Mouse (Mus musculus): Measurements from ENCODE around the gene Arhgap5. TPM values are rescaled to one million over a fixed set of nuclear protein-coding genes. Genes with fewer than 3 reads are reported as not detected.

The Arhgap5 gene
- polyA plus RNA-seq, 1 experiment from 2014 or later, result 64.7 TPM

- no peaks in the 10 kb centered on the region for H3K27me3 ChIP-seq
- WGBS, result 87% methylated on average over 4 of the region's 4 CpGs
- peaks cover 6% of the 10 kb centered on the region for H3K4me1 ChIP-seq
- H3K4me3 ChIP-seq (replicated peaks), result no peak overlapping the region
- no peaks in the 10 kb centered on the region for H3K36me3 ChIP-seq (replicated peaks)
- H3K27ac ChIP-seq, result no peak overlapping the region
- H3K9me3 ChIP-seq, result no peaks in the 10 kb centered on the region
- ATAC-seq (ENCODE audit: low FRiP score), result no peak
- H3K9ac ChIP-seq, result no peak overlapping the region
- H3K4me2 ChIP-seq, result no peak overlapping the region
These were observed 103.6 kb downstream of the Arhgap5 start for GRCm38 (mm10) chr12:52607411-52607810.

GRCm38 (mm10) chr12:52615703-52616102, 111.9 kb downstream of the Arhgap5 start:
- H3K4me3 ChIP-seq (replicated peaks), result no peak overlapping the region
- no peaks in the 10 kb centered on the region for H3K9me3 ChIP-seq
- ATAC-seq (ENCODE audit: low FRiP score), result no peak
- no peaks in the 10 kb centered on the region for H3K27me3 ChIP-seq
- no peak overlapping the region for H3K27ac ChIP-seq
- no peak overlapping the region for H3K4me2 ChIP-seq
- no peaks in the 10 kb centered on the region for H3K36me3 ChIP-seq (replicated peaks)
- WGBS, result 88% methylated on average over 3 of the region's 3 CpGs
- no peak overlapping the region for H3K9ac ChIP-seq
- H3K4me1 ChIP-seq, result no peaks in the 10 kb centered on the region

GRCm38 (mm10) chr12:52618418-52619040, 114.8 kb downstream of the Arhgap5 start:
- ATAC-seq (ENCODE audit: low FRiP score), result no peak
- Histone ChIP-seq H3K4me1 (no peaks in the 10 kb centered on the region), H3K9me3 (no peaks in the 10 kb centered on the region), H3K27me3 (no peaks in the 10 kb centered on the region), H3K36me3 (replicated peaks) (no peaks in the 10 kb centered on the region), H3K4me2 (no peak overlapping the region), H3K9ac (no peak overlapping the region), H3K4me3 (replicated peaks) (no peak overlapping the region), H3K27ac (no peak overlapping the region)
- 83% methylated on average over 5 of the region's 5 CpGs for WGBS

- H3K4me1 ChIP-seq, result peaks cover 3% of the 10 kb centered on the region; the same call in 1 of the 2 replicates
- ATAC-seq (ENCODE audit: low FRiP score), result no peak
- H3K9ac ChIP-seq, result no peak overlapping the region
- H3K4me2 ChIP-seq, result no peak overlapping the region
- no peaks in the 10 kb centered on the region for H3K27me3 ChIP-seq
- H3K36me3 ChIP-seq (replicated peaks), result no peaks in the 10 kb centered on the region
- no peaks in the 10 kb centered on the region for H3K9me3 ChIP-seq
- no peak overlapping the region for H3K27ac ChIP-seq
- H3K4me3 ChIP-seq (replicated peaks), result no peak overlapping the region
These were observed 115.9 kb downstream of the Arhgap5 start for GRCm38 (mm10) chr12:52619644-52620043.

Other genes starting within 250 kb of the Arhgap5 start
- 18.3 and 21.0 TPM in 2 replicates for gene Akap6, start 195.4 kb downstream of the Arhgap5 start, polyA plus RNA-seq (2016; fragmentation: Nextera tagmentation; extraction: Ambion mirVana)

Data from forebrain, embryonic 12.5 days (tissue).